Mouse (Mus musculus) gastrocnemius, postnatal 36 days (tissue): ENCODE results near the gene Plpp1. TPM values are rescaled to one million over a fixed set of nuclear protein-coding genes. Genes with fewer than 3 reads are reported as not detected.
A peak's percentile ranks its signal among the peaks of the same experiment; 100 is the strongest.

Experiments used
- DNase-seq, 2 experiments: peaks; one replicate each; pipeline ENCODE4 v3.0.0; 2022
- intact Hi-C: fragments of 180-260 bp; cut with DNase I; formaldehyde crosslinking; loops from one replicate; pipeline ENCODE4 v1.15.1; 2025
- total RNA-seq, 2 experiments: library from RNA; stranded (reverse); gene quantifications; 2 replicates each; pipeline ENCODE4 v1.2.3; 2021

Plpp1 gene
- total RNA-seq, 2 experiments from 2014 or later = 34.2 to 42.7 TPM

DNA sequence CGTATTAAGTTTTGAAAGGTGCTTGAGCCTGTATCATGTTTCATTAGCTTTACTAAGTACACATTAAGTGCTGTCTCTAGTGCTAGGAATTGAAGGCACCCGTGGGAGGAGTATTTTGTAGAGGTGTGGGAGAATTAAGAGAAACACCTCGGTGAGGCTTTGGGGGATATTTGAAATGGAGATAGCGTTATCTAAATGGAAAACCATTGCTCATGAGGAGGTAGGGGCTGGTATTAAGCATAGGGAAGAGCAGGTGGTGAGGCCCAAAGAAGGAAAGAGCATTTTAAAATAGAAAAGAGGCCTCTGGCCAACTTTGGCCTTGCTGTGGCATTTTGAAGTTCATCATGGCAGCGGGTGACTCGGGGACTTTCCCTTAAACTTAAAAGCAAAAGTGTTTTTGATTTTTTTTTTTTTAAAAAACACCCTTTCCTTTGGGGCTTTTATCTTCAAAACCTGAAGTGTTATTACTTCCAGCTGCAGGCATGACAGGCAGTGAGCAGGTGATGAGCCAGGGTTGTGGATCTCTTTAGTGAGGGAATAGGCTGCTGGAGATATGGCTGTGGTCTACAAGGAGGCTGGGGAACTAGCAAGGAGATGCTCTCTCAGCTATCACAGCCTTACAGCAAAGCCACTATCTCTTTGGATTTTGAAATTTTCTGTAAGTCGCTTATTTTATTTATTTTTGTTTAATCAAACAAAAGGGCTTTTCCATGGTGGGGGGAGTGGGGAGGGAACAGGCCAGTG lies 9.1 kb downstream of the Plpp1 start:
- intact Hi-C loops = loop anchor here (1.0 kb wide), 1 partner anchor 15 kb away; no protein-coding TSS in a partner anchor
- no peak for DNase-seq

DNA sequence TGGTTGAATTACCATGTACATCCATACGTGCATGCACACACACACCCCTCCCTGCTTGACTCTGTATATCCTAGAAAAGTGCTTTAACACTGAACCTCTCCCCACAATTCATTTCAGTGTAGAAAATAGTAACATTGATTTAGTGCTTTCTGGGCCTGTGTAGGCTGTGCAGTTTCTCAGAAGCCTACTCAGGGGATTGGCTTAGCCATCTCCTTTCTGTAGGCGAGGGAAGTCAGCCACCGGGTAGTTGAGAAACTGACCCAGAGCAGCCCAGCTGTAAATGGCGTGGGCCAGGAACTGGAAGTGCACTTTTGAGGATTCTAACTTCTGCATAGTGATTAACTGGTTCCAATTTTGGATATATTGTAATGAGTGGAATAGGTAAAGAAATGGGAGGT lies 9.7 kb downstream of the Plpp1 start:
- DNase-seq = no peak
- intact Hi-C loops = no loop called here

GRCm38 (mm10) chr13:112810751-112811150 lies 10.2 kb downstream of the Plpp1 start:
- no peak for DNase-seq
- intact Hi-C loops = no loop called here

GRCm38 (mm10) chr13:112811708-112812403 lies 11.3 kb downstream of the Plpp1 start:
- intact Hi-C loops = no loop called here

DNA sequence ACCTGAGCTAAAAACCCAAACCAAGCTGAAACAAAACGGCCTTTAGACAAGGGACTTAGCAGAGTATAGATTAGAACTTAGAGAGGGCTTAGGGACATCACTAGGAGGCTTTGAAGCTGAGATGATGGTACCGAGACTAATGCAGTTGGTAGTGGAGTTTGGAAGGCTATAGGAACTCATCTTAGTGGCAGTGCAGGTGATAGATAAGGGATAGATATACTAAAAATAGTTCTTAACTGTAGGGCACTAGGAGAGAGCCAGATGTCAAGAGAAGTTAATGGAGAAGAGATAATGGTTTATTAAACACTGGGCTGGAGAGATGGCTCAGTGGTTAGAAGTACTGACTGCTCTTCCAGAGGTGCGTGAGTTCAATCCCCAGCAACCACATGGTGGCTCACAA lies 15.4 kb downstream of the Plpp1 start:
- no peak for DNase-seq
- intact Hi-C loops = no loop called here

More at GRCm38 (mm10) chr13:112811708-112812403, 11.3 kb downstream of the Plpp1 start:
- DNase-seq = no peak

- DNase-seq = no peak
- intact Hi-C loops = no loop called here
Observed at GRCm38 (mm10) chr13:112818125-112818524, 17.5 kb downstream of the Plpp1 start.

GRCm38 (mm10) chr13:112822413-112822812 lies 21.8 kb downstream of the Plpp1 start:
- no peak for DNase-seq
- intact Hi-C loops = no loop called here

DNA sequence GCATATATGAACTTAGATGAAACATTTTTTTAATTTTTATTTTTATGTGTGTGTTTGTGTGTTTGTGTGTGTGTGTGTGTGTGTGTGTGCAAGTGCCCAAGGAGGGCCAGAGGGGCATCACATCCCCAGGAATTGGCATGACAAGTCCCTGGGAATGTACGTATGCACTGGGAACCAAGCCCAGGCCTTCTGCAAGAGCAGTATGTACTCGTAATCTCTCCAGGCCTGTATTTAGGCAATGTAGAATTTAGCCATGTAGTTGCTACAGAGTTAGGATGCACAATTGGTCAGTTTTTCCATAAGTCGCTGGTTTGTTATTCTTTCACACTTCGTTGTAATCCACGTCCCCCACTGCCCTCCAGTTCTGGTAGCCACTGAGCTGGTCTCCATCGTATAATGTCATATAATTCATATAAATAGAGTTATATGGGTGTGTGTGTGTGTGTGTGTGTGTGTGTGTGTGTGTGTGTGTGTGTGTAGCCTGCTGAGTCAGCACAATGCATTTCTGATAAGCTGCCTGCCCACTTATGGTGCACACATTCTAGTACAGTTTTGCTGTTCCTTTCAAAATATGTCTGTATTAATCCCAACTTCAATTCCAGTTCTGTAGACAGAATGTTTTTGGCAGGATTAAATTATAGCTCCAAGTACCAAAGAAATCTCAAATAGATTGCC lies 22.8 kb downstream of the Plpp1 start:
- intact Hi-C loops = no loop called here
- DNase-seq = no peak

GRCm38 (mm10) chr13:112823911-112824648 lies 23.5 kb downstream of the Plpp1 start:
- intact Hi-C loops = no loop called here
- DNase-seq = no peak

DNA sequence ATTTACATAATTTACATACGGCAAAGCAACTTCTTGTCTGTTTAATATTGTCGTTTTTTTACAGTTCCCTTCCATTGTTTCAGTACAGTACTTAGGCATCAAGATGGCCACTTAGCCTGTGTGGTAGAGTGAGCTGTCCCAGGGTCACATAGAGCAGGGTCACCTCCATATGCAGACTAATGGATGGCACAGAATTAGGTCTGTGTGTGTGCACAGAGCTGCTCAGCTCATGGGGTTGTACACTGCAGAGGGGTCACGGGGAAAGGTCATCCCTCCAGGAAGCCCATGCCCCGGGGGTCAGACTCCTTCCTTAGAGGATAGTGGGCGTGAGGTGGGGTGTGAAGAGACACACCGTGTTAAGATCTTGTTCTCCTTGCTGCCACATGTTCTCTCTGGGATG lies 24.9 kb downstream of the Plpp1 start:
- DNase-seq = no peak
- intact Hi-C loops = no loop called here

DNA sequence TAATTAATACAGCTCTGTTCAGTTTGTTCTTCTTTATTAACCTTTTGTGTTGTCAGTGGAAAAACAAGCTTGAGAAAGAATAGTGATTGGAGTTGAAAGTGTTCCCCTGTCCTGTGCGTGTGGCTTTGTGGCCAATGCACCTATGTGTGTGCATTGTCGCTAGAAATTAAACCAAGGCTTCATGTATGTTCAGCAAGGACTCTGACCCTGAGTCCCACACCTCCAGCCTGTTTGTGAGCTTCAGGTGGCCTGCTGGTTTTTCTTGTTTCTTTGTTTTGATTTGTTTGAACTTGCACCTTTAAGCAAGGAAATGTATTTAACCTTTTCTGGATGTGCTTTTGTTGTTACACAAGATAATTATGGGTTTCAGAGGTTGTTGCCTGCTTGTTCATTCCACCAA lies 29.0 kb downstream of the Plpp1 start:
- intact Hi-C loops = no loop called here
- no peak for DNase-seq

DNA sequence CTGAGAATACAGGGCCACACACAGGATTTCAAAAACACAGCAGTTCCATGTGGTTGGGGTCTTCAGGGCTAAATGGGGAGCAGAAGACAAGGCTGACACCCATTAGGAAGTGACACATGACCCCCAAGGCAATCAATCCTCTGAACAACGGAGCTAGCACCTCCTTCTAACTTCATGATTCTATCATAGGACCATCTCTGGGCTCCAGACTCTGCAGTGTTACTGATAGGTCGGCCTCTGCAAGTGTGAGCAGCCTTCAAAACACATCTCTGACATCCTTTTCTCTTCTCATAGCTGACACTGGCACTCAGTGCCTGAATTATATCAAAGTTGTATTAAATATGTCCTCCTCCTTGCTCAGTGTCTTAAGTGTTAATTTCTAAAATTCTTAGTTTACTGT lies 32.0 kb downstream of the Plpp1 start:
- intact Hi-C loops = no loop called here
- DNase-seq = no peak

DNA sequence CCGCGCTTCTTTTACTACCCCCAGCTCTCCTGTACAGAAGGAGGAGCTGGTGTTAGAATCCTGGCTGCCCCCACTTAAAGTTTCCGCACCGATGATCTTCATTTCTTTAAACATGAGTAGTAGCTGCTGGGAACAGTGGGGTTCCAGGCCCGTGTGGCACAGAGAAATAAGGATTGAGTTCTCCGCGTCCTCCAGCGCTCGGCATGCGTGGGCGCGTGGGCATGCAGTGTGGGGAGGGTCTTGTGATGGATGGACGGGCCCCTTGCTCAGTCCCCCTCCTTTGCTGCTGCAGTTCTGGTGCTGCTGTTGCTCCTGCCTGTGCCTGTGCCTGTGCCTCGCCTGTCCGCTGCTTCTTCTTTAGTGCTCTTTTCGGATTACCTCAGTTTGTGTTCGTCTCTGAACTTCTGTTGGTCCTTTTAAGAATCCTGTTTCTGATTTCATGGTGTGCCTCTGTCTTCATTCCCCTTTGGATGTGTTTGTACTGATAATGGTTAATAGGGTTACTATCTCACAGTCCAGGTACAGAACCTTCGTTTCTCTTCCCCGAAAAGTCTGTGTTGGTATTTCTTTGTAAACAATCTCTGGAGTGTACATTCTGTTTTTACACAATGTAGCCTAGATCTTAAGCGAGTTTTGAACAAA lies 32.8 kb downstream of the Plpp1 start:
- intact Hi-C loops = no loop called here
- no peak for DNase-seq

DNA sequence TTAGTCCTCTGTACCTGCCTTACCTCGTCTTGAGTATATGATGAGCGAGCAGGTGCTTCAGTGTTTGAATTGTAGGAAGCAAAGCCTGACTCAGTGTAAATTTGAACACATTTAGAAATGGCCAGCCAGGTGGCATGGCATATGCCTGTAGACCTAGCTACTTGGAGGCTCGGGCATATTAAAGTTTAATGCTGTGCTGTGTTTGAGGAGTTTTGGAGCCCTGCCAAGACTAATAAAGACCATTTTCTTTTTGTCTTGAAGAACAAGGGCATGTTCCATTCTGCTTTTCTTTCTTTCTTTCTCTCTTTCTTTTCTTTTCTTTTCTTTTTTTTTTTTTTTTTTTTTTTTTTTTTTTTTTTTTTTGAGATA lies 33.3 kb downstream of the Plpp1 start:
- DNase-seq = no peak
- intact Hi-C loops = no loop called here

DNA sequence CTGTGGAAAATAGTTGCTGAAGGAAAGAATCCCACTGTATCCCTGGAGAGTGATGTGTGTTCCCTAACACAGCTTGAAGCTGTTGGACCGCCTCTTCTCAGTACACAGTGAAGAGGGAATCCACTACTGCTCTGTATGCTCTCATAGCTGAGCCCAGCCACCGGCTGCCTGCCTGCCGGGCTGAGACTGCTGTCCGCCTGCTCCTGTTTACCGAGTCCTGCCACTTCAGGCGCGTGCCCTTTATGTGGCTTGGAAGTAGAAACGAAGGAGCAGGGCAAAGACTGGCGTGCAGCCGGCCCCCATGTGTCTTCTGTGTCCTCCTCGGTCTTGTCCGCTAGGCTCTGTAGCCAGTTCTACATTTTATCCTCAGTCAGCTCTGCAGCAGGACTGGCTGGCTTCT lies 34.5 kb downstream of the Plpp1 start:
- intact Hi-C loops = no loop called here
- DNase-seq = peak; percentile 31 to 34

GRCm38 (mm10) chr13:112836951-112837350 lies 36.4 kb downstream of the Plpp1 start:
- intact Hi-C loops = no loop called here
- no peak for DNase-seq

DNA sequence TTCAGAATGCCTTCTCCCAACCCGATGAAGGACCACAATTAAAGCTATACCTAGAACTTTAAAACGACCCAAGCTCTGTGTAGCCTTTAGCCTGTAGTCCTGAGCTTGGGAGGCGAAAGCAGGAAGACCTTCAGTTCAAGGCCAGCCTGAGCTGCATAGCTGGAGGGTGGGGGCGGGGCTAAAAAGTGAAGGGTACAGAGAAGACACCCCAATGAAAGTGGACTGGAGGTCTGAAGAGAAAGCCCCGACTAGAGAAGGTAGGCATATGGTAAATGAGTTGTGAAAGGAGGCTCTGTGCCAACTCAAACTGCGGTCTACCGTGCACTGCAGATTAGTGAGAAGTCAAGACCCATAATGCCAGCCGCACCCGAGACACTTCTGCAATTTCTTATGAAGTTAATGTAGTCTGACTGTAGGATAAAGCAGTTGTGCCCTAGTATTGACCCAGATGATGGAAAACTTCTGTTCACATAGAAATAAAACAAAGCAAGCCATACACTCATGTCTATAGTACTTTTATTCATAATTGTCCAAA lies 37.1 kb downstream of the Plpp1 start:
- no peak for DNase-seq
- intact Hi-C loops = no loop called here

DNA sequence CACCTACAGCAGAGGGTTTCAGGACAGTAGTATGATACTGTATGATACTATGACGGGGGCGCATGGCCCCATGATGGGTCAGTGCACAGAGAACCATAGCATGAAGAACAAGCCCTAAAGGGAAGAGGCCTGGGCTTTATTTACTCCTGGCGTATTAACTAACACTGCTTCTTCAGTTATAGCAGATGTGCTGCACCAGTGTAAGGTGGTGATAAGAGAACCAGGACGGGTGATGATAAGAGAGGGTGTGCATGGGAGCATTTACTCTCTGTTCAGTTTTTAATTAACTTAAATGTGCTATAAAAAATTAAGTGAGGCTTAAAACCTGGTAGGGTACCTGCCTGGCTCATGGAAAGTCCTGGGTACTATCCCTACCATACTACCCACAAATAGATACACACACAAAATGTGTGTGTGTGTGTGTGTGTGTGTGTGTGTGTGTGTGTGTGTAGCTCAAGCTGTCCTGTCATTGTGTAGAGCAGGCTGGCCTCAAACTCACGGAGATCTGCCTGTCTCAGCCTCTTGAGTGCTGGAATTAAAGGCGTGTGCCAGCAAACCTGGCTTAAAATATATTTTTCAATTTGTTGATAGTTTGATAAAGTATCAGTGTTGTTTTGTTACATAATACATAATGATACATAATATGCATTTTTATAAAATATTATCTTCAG lies 38.1 kb downstream of the Plpp1 start:
- DNase-seq = no peak
- intact Hi-C loops = no loop called here

DNA sequence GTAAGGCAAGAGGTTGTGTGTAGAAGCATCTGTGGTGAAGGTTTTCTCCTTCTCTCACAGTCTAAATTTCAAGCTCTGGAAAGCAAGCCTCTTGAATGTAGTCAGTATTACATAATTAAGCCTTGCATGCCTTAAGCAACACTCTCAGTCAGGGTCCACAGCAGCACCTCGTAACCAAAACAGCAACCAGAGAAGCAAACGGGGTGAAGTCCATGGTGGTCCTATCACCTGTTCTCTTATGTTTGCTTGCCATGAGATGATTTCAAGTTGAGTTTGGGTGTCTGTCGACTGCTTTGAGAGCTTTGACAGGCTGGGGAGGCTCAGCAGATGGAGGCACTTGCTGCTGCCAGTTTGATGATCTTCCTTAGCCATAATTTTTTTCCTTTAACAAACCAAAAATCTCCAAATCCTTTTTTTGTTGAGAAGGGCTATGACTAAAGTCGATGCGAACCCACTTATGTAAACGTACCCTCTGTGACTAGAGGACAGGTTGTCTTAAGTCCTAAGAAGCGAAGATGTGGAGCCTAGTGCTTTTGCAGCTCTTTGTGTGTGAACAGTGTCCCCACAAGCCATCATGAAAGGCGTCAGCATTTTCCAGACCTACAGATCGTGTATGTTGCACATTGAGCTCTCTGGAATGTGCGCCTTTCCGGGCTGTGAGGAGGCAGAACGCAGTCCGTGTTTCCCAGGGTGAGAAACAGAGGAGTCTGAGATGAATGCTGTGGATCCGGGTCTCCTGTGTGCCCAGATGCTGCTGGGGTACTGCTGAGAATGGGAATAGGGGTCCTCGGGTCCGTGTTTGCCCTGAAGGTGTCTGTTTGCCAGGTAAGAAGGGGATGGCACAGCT lies 39.9 kb downstream of the Plpp1 start:
- no peak for DNase-seq
- intact Hi-C loops = loop anchor here (5.0 kb wide), 1 partner anchor 38 kb away; the partner anchor contains the start of gene Plpp1
